Mouse (Mus musculus): ENCODE data around the gene Fkbp15.

Fkbp15 gene

GRCm38 (mm10) chr4:62256931-62257330 is 103.4 kb downstream of the Fkbp15 start:
- in situ Hi-C loops (cut with MboI; ENCODE audit: unreplicated experiment in 2 of 2): no loop called here

GRCm38 (mm10) chr4:62254551-62254950 is 105.8 kb downstream of the Fkbp15 start:
- in situ Hi-C loops (cut with MboI; ENCODE audit: unreplicated experiment in 2 of 2): no loop called here

- in situ Hi-C loops (cut with MboI; ENCODE audit: unreplicated experiment in 2 of 2): no loop called here
Measured at GRCm38 (mm10) chr4:62251776-62252175, 108.6 kb downstream of the Fkbp15 start.

- in situ Hi-C loops (cut with MboI; ENCODE audit: unreplicated experiment in 2 of 2): no loop called here
Measured at GRCm38 (mm10) chr4:62250896-62251544, 109.3 kb downstream of the Fkbp15 start.
